Mouse (Mus musculus) CH12F3 (cell line): ENCODE measurements around the gene Runx2.

Experiments used
- in situ Hi-C: fragments of 300-500 bp; cut with MboI; formaldehyde crosslinking; loops from 2 replicates; pipeline ENCODE4 v1.14.3; 2020; ENCODE audit warnings: low sequenced_read_pairs

The Runx2 gene

GRCm38 (mm10) chr17:44770871-44771270, 43.7 kb downstream of the Runx2 start:
- in situ Hi-C loops, result no loop called here

- in situ Hi-C loops, result no loop called here
Observed at GRCm38 (mm10) chr17:44768522-44768921, 46.1 kb downstream of the Runx2 start.

GRCm38 (mm10) chr17:44767375-44767774, 47.2 kb downstream of the Runx2 start:
- in situ Hi-C loops, result no loop called here

GRCm38 (mm10) chr17:44766975-44767374, 47.6 kb downstream of the Runx2 start:
- in situ Hi-C loops, result no loop called here

- in situ Hi-C loops, result no loop called here
Observed at GRCm38 (mm10) chr17:44766318-44766717, 48.3 kb downstream of the Runx2 start.

- in situ Hi-C loops, result loop anchor here (25.0 kb wide), 1 partner anchor 283 kb away; no protein-coding TSS in a partner anchor
Observed at GRCm38 (mm10) chr17:44745378-44745777, 69.2 kb downstream of the Runx2 start.

GRCm38 (mm10) chr17:44743780-44744179, 70.8 kb downstream of the Runx2 start:
- in situ Hi-C loops, result loop anchor here (25.0 kb wide), 1 partner anchor 281 kb away; no protein-coding TSS in a partner anchor

GRCm38 (mm10) chr17:44742246-44742645, 72.4 kb downstream of the Runx2 start:
- in situ Hi-C loops, result loop anchor here (25.0 kb wide), 1 partner anchor 280 kb away; no protein-coding TSS in a partner anchor

- in situ Hi-C loops, result loop anchor here (10.0 to 25.0 kb wide), 2 partner anchors 276 to 473 kb away; no protein-coding TSS in a partner anchor
Observed at GRCm38 (mm10) chr17:44738121-44738637, 76.4 kb downstream of the Runx2 start.

GRCm38 (mm10) chr17:44737275-44738120, 77.1 kb downstream of the Runx2 start:
- in situ Hi-C loops, result loop anchor here (10.0 to 25.0 kb wide), 2 partner anchors 275 to 473 kb away; no protein-coding TSS in a partner anchor

GRCm38 (mm10) chr17:44735991-44736561, 78.5 kb downstream of the Runx2 start:
- in situ Hi-C loops, result loop anchor here (10.0 to 25.0 kb wide), 2 partner anchors 274 to 471 kb away; no protein-coding TSS in a partner anchor

- in situ Hi-C loops, result loop anchor here (10.0 to 25.0 kb wide), 2 partner anchors 273 to 471 kb away; no protein-coding TSS in a partner anchor
Observed at GRCm38 (mm10) chr17:44735223-44735990, 79.2 kb downstream of the Runx2 start.

GRCm38 (mm10) chr17:44734501-44735222, 79.9 kb downstream of the Runx2 start:
- in situ Hi-C loops, result loop anchor here (10.0 to 25.0 kb wide), 2 partner anchors 272 to 470 kb away; no protein-coding TSS in a partner anchor

- in situ Hi-C loops, result loop anchor here (10.0 to 25.0 kb wide), 2 partner anchors 271 to 469 kb away; no protein-coding TSS in a partner anchor
Observed at GRCm38 (mm10) chr17:44733544-44734310, 80.9 kb downstream of the Runx2 start.

- in situ Hi-C loops, result loop anchor here (25.0 kb wide), 1 partner anchor 266 kb away; no protein-coding TSS in a partner anchor
Observed at GRCm38 (mm10) chr17:44728464-44728863, 86.1 kb downstream of the Runx2 start.

GRCm38 (mm10) chr17:44727675-44728074, 86.9 kb downstream of the Runx2 start:
- in situ Hi-C loops, result loop anchor here (25.0 kb wide), 1 partner anchor 265 kb away; no protein-coding TSS in a partner anchor

GRCm38 (mm10) chr17:44724805-44725480, 89.7 kb downstream of the Runx2 start:
- in situ Hi-C loops, result loop anchor here (25.0 kb wide), 1 partner anchor 263 kb away; no protein-coding TSS in a partner anchor

GRCm38 (mm10) chr17:44724255-44724654, 90.3 kb downstream of the Runx2 start:
- in situ Hi-C loops, result no loop called here
